ENCODE assay signal across 7 mouse cellular contexts in genomic region chr1:21959648-21960285, GRCm38 (mm10). TPM values are rescaled to one million over a fixed set of nuclear protein-coding genes. Genes with fewer than 3 reads are reported as not detected.
DNase-seq lines count a peak whose midpoint lies in the region; ATAC-seq and TF ChIP-seq lines count a peak whose summit lies in the region.

No protein-coding gene starts in this region.

- TF ChIP-seq CTCF in lung, embryonic 14.5 days (IDR thresholded peaks at IDR 0.05; ENCODE audit: low read depth), result no peak

- no peaks in the 10 kb centered on the region for H3K27me3 ChIP-seq in lung, embryonic 14.5 days (ENCODE audit: insufficient read depth, low read length)
- peaks cover 22% of the 10 kb centered on the region; the same call in 1 of the 2 replicates for H3K27me3 ChIP-seq in embryonic facial prominence, embryonic 13.5 days
- no peaks in the 10 kb centered on the region for H3K27me3 ChIP-seq in hindbrain, embryonic 16.5 days (replicated peaks; ENCODE audit: control insufficient read depth, insufficient read depth, low read length)
- peaks cover 37% of the 10 kb centered on the region for H3K27me3 ChIP-seq in neural tube, embryonic 13.5 days

- H3K4me2 ChIP-seq in lung, embryonic 14.5 days, result peak overlapping the region; percentile 93
- H3K4me2 ChIP-seq in embryonic facial prominence, embryonic 13.5 days, result peak overlapping the region; percentile 94
- H3K4me2 ChIP-seq in hindbrain, embryonic 16.5 days (ENCODE audit: low read length), result peak overlapping the region; percentile 72
- H3K4me2 ChIP-seq in neural tube, embryonic 13.5 days, result peak overlapping the region; percentile 96

- 3% methylated on average over 8 of the region's 8 CpGs for WGBS in lung, embryonic 14.5 days
- 15% methylated on average over 8 of the region's 8 CpGs for WGBS in embryonic facial prominence, embryonic 13.5 days
- WGBS in hindbrain, embryonic 16.5 days, result 29% methylated on average over 8 of the region's 8 CpGs
- WGBS in neural tube, embryonic 13.5 days, result 35% methylated on average over 8 of the region's 8 CpGs

- peak overlapping the region; percentile 67; the same call in 1 of the 2 replicates for H3K9ac ChIP-seq in lung, embryonic 14.5 days
- no peak overlapping the region for H3K9ac ChIP-seq in embryonic facial prominence, embryonic 13.5 days
- H3K9ac ChIP-seq in hindbrain, embryonic 16.5 days (ENCODE audit: low read depth, low read length), result no peak overlapping the region
- no peak overlapping the region for H3K9ac ChIP-seq in neural tube, embryonic 13.5 days

- peak; percentile 63 for DNase-seq in lung, embryonic 14.5 days
- no peak for DNase-seq in lung, postnatal 4 days
- DNase-seq in adrenal gland, postnatal 14 days, result no peak
- no peak for DNase-seq in ovary, postnatal 14 days (ENCODE audit: low spot score)

- no peak overlapping the region for H3K27ac ChIP-seq in lung, embryonic 14.5 days (ENCODE audit: low read depth)
- H3K27ac ChIP-seq in embryonic facial prominence, embryonic 13.5 days, result no peak overlapping the region
- H3K27ac ChIP-seq in hindbrain, embryonic 16.5 days (ENCODE audit: low read depth, low read length), result no peak overlapping the region
- H3K27ac ChIP-seq in neural tube, embryonic 13.5 days (replicated peaks), result no peak overlapping the region

- peak overlapping the region; percentile 66 for H3K4me3 ChIP-seq in lung, embryonic 14.5 days (ENCODE audit: low read depth, low read length)
- peak overlapping the region; percentile 64 for H3K4me3 ChIP-seq in embryonic facial prominence, embryonic 13.5 days
- H3K4me3 ChIP-seq in hindbrain, embryonic 16.5 days (ENCODE audit: low read length), result peak overlapping the region; percentile 87
- H3K4me3 ChIP-seq in neural tube, embryonic 13.5 days, result peak overlapping the region; percentile 62

- no peaks in the 10 kb centered on the region for H3K36me3 ChIP-seq in lung, embryonic 14.5 days (ENCODE audit: insufficient read depth)
- H3K36me3 ChIP-seq in embryonic facial prominence, embryonic 13.5 days, result no peaks in the 10 kb centered on the region
- no peaks in the 10 kb centered on the region for H3K36me3 ChIP-seq in hindbrain, embryonic 16.5 days (ENCODE audit: control insufficient read depth, insufficient read depth, low read length)
- no peaks in the 10 kb centered on the region for H3K36me3 ChIP-seq in neural tube, embryonic 13.5 days

- H3K9me3 ChIP-seq in lung, embryonic 14.5 days (ENCODE audit: low read depth, low read length), result no peaks in the 10 kb centered on the region
- H3K9me3 ChIP-seq in embryonic facial prominence, embryonic 13.5 days, result no peaks in the 10 kb centered on the region
- no peaks in the 10 kb centered on the region for H3K9me3 ChIP-seq in hindbrain, embryonic 16.5 days (ENCODE audit: control insufficient read depth, low read length)
- no peaks in the 10 kb centered on the region for H3K9me3 ChIP-seq in neural tube, embryonic 13.5 days

- ATAC-seq in lung, embryonic 14.5 days (ENCODE audit: insufficient read depth), result no peak
- no peak for ATAC-seq in embryonic facial prominence, embryonic 13.5 days (ENCODE audit: insufficient number of reproducible peaks, insufficient read depth, low FRiP score, low TSS enrichment, low read depth)
- ATAC-seq in hindbrain, embryonic 16.5 days, result no peak
- no peak for ATAC-seq in neural tube, embryonic 13.5 days (ENCODE audit: low read depth)

- no peaks in the 10 kb centered on the region for H3K4me1 ChIP-seq in lung, embryonic 14.5 days (ENCODE audit: insufficient read depth)
- H3K4me1 ChIP-seq in embryonic facial prominence, embryonic 13.5 days, result peaks cover 21% of the 10 kb centered on the region
- H3K4me1 ChIP-seq in hindbrain, embryonic 16.5 days (ENCODE audit: control insufficient read depth, insufficient read depth, low read depth, low read length), result peaks cover 5% of the 10 kb centered on the region; the same call in 1 of the 2 replicates
- H3K4me1 ChIP-seq in neural tube, embryonic 13.5 days (replicated peaks), result peaks cover 19% of the 10 kb centered on the region

RNA-seq across cellular contexts. Expression of gene Kcnq5, which starts 2.0 kb away (rescaled TPM):
- 2.0 and 3.1 TPM in 2 replicates for polyA plus RNA-seq in lung, embryonic 14.5 days (2014; fragmentation: Nextera tagmentation; extraction: Ambion mirVana)
- 2.4 and 4.9 TPM in 2 replicates for polyA plus RNA-seq in embryonic facial prominence, embryonic 13.5 days (2015; fragmentation: Nextera tagmentation; extraction: Ambion mirVana)
- polyA plus RNA-seq in hindbrain, embryonic 16.5 days (2015; fragmentation: Nextera tagmentation; extraction: Ambion mirVana), result 2.6 TPM in 2 replicates
- 1.4 and 1.6 TPM in 2 replicates for polyA plus RNA-seq in neural tube, embryonic 13.5 days (2015; fragmentation: Nextera tagmentation; extraction: Ambion mirVana)
- total RNA-seq in adrenal gland, postnatal 14 days (2021), result 1.3 and 1.6 TPM in 2 replicates
